Mouse (Mus musculus) ES-E14 (cell line): ENCODE measurements at regions not wholly inside any gene's neighbourhood (a gene's known extent, or its start where the extent isn't known, plus 50 kb on each side); places are given as distances from the start of the nearest gene placed in this dataset.

Experiments
- CHD2 ChIP-seq: IDR thresholded peaks from 2 replicates; pipeline ENCODE4 v1.6.1; 2014; ENCODE audit warnings: mild to moderate bottlenecking, low read depth, low read length, inconsistent platforms
- ZC3H11A ChIP-seq: IDR thresholded peaks from 2 replicates; pipeline ENCODE4 v1.6.1; 2012; ENCODE audit warnings: low read depth, mild to moderate bottlenecking, inconsistent platforms, low read length, borderline replicate concordance

- TF ChIP-seq ZC3H11A, result no peak
- TF ChIP-seq CHD2, result no peak
Measured at GRCm38 (mm10) chr10:97159831-97160575, 319.4 kb upstream of the Dcn start.
